Mouse (Mus musculus): Measurements from ENCODE around the gene Foxp1. TPM values are rescaled to one million over a fixed set of nuclear protein-coding genes. Genes with fewer than 3 reads are reported as not detected.

Gene Foxp1
- polyA plus RNA-seq, 1 experiment from 2014 or later: 103 TPM

DNA sequence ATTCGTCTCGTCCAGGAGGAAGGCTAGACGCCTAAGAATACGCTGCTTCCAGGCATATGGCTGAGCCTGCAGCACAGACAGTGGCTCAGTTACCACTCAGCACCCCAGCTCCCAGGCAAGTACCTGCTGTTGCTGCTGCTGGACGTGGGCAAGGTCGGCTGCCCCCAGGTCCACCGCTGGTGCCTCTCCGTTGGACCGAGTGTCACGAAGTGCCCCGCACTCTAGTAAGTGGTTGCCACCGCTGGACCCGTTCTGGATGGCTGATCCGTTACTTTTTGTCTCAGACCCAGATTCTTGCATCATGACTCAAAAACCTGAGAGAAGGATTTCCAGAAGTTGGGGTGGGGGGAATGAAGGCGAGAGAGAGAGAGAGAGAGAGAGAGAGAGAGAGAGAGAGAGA lies 359.8 kb downstream of the Foxp1 start:
- Histone ChIP-seq H3K4me2 (replicated peaks) (no peak overlapping the region), H3K36me3 (no peaks in the 10 kb centered on the region), H3K9me3 (no peaks in the 10 kb centered on the region), H3K4me3 (replicated peaks) (no peak overlapping the region), H3K27ac (no peak overlapping the region), H3K27me3 (replicated peaks) (no peaks in the 10 kb centered on the region), H3K9ac (no peak overlapping the region), H3K4me1 (replicated peaks) (peaks cover 4% of the 10 kb centered on the region; the same call in 1 of the 2 replicates)
- WGBS: 90% methylated on average over 15 of the region's 15 CpGs
- ATAC-seq: no peak

DNA sequence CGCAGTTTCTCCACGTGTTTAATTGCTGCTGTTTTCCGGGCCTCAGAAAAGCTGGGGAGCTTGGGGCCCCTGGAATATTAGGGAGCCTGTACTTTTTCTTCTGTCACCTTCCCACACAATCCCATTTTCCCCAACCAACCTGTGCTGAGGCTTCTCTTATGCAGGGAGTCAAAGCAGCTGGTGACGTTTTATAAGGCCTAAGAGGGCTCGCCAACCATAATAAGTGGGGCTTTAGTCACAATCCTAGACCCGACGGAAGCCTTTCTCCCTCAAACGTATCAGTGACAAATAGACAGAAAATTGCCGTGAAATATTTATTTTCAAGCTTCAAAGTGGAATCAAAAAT lies 362.2 kb downstream of the Foxp1 start:
- H3K9ac ChIP-seq: no peak overlapping the region
- no peaks in the 10 kb centered on the region for H3K36me3 ChIP-seq
- no peak for ATAC-seq
- no peak overlapping the region for H3K4me3 ChIP-seq (replicated peaks)
- H3K27ac ChIP-seq: no peak overlapping the region
- H3K4me2 ChIP-seq (replicated peaks): 0 out of 2 replicates have a peak overlapping the region, but pooled peaks have one; percentile 7
- no peaks in the 10 kb centered on the region for H3K9me3 ChIP-seq
- H3K4me1 ChIP-seq (replicated peaks): no peaks in the 10 kb centered on the region
- H3K27me3 ChIP-seq (replicated peaks): no peaks in the 10 kb centered on the region
- WGBS: 51% methylated on average over 9 of the region's 9 CpGs

DNA sequence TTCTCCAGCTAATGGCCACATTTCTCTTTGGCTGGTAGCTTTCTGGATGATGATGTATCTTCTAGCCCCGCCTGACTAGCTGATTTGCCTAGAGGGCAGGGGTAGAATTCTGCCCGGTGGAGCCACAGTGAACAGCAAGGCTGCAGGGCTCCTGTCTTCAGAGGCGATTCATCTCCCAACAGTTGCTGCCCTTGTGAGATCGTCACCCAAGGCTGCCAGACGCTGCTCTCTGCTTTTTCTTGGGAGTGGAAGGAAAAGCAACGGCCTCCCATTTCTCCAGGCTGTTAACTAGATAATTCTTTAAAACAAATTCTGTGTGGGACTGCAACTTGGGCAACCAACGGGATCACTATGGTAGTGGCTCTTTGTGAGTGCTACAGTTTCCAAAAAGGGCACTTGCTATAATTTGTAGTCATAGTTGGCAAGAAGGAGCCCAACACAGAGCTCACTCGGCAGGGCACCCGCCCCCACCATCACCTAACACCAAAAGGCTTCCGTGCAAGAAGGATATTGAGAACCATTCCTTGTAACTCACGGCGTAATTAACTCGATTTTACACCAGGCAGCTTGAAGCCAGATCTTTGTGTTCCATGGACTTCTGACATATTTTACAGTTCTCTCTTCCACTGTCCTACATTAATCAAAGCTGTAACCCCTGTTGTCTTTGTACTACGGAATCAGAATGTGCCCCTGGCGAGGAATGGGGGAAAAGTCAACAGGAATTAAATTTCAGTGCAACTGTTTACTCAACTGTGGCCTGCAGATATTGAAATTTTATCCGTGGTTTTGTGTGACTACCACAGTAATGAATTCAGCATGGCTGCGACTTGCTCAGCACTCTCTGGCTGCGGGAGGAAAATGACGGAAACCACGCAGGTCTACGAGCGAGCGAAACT lies 362.8 kb downstream of the Foxp1 start:
- no peak overlapping the region for H3K9ac ChIP-seq
- no peaks in the 10 kb centered on the region for H3K9me3 ChIP-seq
- 47% methylated on average over 23 of the region's 23 CpGs for WGBS
- no peak for ATAC-seq
- H3K27me3 ChIP-seq (replicated peaks): no peaks in the 10 kb centered on the region
- no peaks in the 10 kb centered on the region for H3K36me3 ChIP-seq
- H3K4me2 ChIP-seq (replicated peaks): 0 out of 2 replicates have a peak overlapping the region, but pooled peaks have one; percentile 7
- H3K4me3 ChIP-seq (replicated peaks): no peak overlapping the region
- H3K27ac ChIP-seq: no peak overlapping the region
- H3K4me1 ChIP-seq (replicated peaks): no peaks in the 10 kb centered on the region

DNA sequence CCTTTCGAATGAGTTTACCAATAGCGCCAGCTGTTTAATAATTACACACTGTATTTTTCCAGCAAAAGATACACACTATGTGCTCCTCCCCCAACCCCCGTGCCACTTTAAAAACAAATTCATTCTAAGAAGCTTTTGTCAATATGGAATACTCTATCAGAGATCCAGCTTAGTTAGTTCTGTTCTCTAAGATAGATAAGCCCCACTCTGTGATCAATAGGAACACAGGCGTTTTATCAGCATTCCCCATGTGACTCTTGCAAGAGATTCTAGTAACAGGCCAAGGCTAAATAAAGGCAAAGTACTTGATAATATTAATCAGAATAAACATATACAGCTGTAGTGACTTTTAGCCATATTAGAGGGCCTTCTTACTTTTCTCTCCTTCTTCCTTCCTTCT lies 368.8 kb downstream of the Foxp1 start:
- Histone ChIP-seq H3K27ac (no peak overlapping the region), H3K4me2 (replicated peaks) (no peak overlapping the region), H3K27me3 (replicated peaks) (no peaks in the 10 kb centered on the region), H3K9me3 (no peaks in the 10 kb centered on the region), H3K4me1 (replicated peaks) (no peaks in the 10 kb centered on the region), H3K4me3 (replicated peaks) (no peak overlapping the region), H3K9ac (no peak overlapping the region), H3K36me3 (no peaks in the 10 kb centered on the region)
- WGBS: 67% methylated on average over 4 of the region's 4 CpGs
- no peak for ATAC-seq

DNA sequence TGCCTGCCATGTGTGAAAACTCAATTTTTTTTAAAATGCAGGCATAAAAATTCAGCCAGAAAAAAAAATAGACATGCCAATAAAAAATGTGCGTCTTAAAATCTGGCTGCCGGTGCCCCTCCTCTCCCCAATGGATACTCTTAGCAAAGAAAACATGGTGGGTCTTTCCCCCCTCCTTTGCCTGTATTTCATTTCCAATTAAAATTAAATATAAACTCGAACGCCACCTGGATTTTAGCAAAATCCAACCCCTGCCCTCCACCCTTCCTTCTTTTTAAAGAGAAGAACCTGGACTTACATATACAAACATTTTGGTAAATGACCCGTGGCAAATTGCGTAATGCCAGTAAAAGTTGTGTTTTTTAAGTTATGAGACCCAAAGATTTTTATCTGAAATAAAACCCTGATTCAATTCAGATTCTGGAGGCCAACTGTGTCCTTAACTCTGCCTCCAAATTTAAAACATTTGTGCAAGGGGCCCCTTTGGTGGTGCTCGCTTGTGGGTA lies 376.1 kb downstream of the Foxp1 start:
- H3K4me1 ChIP-seq (replicated peaks): peaks cover 7% of the 10 kb centered on the region
- no peaks in the 10 kb centered on the region for H3K9me3 ChIP-seq
- H3K9ac ChIP-seq: no peak overlapping the region
- no peak for ATAC-seq
- 82% methylated on average over 7 of the region's 7 CpGs for WGBS
- no peaks in the 10 kb centered on the region for H3K27me3 ChIP-seq (replicated peaks)
- H3K4me3 ChIP-seq (replicated peaks): no peak overlapping the region
- H3K27ac ChIP-seq: no peak overlapping the region
- H3K36me3 ChIP-seq: no peaks in the 10 kb centered on the region
- H3K4me2 ChIP-seq (replicated peaks): no peak overlapping the region

DNA sequence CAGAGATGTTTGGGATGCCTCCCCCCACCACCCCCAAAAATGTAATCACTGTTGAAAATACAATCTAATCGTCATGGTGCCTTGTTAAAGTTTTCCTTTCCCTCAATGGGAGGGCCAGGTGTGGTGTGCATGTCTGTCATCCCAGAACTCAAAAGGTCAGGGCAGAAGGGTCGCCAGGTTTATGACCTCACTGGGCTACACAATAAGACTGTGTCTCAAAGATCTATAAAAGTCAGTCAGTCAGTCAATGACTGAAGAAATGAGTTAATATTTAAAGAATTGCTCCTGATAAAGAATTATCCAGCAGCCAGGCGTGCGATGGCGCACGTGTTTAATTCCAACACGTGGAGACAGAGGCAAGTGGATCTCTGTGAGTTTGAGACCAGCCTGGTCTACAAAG lies 377.5 kb downstream of the Foxp1 start:
- H3K27ac ChIP-seq: no peak overlapping the region
- no peaks in the 10 kb centered on the region for H3K27me3 ChIP-seq (replicated peaks)
- WGBS: 55% methylated on average over 7 of the region's 7 CpGs
- no peaks in the 10 kb centered on the region for H3K9me3 ChIP-seq
- peaks cover 7% of the 10 kb centered on the region for H3K4me1 ChIP-seq (replicated peaks)
- no peak overlapping the region for H3K9ac ChIP-seq
- H3K4me3 ChIP-seq (replicated peaks): no peak overlapping the region
- H3K4me2 ChIP-seq (replicated peaks): no peak overlapping the region
- ATAC-seq: peak; percentile 78; the same call in 1 of the 2 replicates
- no peaks in the 10 kb centered on the region for H3K36me3 ChIP-seq

DNA sequence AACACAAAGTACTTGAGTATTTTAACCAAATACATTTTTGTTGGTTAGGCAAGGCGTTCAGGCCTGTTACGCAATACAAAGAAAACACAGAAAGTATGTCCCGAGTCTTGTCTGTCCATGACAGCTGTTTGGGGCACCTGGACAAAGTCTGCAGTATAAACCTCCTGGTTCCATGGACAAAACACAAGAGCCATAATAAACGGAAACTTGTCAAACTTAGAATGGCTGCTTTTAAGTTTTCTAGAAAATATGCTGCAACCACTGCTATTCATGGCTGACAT lies 378.8 kb downstream of the Foxp1 start:
- ATAC-seq: peak; percentile 42
- peak overlapping the region; percentile 10; the same call in 1 of the 2 replicates for H3K27ac ChIP-seq

DNA sequence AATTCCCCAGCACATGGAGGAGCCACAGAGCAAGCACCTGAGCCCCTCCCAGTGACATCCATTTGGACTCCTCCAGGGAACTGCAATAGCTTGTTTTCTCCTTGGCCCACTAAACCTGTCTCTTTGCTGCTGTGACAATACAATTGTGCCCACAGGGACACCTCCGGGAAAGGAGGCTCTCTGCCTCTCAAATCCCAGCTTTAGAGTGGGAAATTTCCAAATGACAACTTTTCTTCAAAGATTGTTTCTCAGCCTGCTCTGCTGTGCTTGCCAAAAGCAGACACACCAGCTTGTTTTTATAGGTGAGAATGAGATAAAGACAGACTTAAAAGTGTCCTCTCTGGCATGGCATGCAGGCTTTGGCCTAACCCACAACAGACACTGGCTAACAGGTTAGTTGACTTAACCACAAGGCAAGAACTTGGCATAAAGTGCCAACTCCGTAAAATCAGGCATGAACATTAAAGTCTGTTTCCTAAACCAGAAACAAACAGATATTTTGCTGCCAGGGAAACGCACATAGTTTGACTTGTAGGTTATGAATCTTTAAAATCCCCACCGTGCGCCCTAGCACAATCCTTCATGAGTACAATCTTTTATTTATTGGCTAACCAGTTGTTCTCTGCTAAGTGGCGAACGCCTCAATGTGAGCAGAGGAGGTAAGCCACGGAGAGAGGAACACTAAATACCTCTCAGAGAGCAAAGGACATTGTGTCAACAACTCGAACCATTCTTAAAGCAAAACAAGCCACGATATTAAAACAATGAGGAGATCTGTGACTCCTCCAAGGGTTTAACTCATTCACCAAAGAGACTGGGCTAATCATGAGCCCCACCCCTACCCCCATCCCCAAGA lies 379.4 kb downstream of the Foxp1 start:
- Histone ChIP-seq H3K27ac (peak overlapping the region; percentile 10; the same call in 1 of the 2 replicates), H3K4me2 (replicated peaks) (no peak overlapping the region), H3K9me3 (no peaks in the 10 kb centered on the region), H3K4me3 (replicated peaks) (no peak overlapping the region), H3K9ac (no peak overlapping the region), H3K36me3 (no peaks in the 10 kb centered on the region), H3K27me3 (replicated peaks) (no peaks in the 10 kb centered on the region), H3K4me1 (replicated peaks) (peaks cover 7% of the 10 kb centered on the region)
- ATAC-seq: peak; percentile 15; the same call in 1 of the 2 replicates
- 44% methylated on average over 10 of the region's 10 CpGs for WGBS

More for the DNA sequence above, 378.8 kb downstream of the Foxp1 start:
- Histone ChIP-seq H3K9ac (no peak overlapping the region), H3K4me1 (replicated peaks) (peaks cover 7% of the 10 kb centered on the region), H3K36me3 (no peaks in the 10 kb centered on the region), H3K27me3 (replicated peaks) (no peaks in the 10 kb centered on the region), H3K4me3 (replicated peaks) (no peak overlapping the region), H3K4me2 (replicated peaks) (no peak overlapping the region), H3K9me3 (no peaks in the 10 kb centered on the region)
- 27% methylated on average over 4 of the region's 4 CpGs for WGBS

DNA sequence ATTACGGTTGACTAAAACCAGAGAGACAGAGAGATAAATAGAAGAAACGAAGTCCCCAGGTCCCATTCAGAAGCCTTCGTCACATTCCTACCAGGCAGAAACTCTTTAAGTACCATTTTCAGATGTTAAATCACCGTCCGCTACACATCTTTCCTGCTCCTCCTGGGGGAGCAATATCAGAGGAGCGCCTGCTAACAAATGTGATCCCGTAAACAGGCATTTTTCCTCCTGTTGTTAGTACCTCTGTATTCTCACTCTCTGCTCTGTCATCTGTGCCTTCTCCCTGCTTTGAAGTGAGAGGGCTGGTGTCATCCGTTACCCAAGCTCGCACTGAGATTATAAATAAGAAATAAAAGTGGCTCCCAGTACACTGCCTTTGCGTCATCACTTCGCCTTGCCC lies 384.5 kb downstream of the Foxp1 start:
- Histone ChIP-seq H3K4me1 (replicated peaks) (peaks cover 12% of the 10 kb centered on the region), H3K27ac (no peak overlapping the region), H3K9me3 (no peaks in the 10 kb centered on the region), H3K36me3 (no peaks in the 10 kb centered on the region), H3K9ac (no peak overlapping the region), H3K27me3 (replicated peaks) (no peaks in the 10 kb centered on the region), H3K4me3 (replicated peaks) (no peak overlapping the region), H3K4me2 (replicated peaks) (no peak overlapping the region)
- WGBS: 56% methylated on average over 11 of the region's 11 CpGs
- ATAC-seq: no peak

DNA sequence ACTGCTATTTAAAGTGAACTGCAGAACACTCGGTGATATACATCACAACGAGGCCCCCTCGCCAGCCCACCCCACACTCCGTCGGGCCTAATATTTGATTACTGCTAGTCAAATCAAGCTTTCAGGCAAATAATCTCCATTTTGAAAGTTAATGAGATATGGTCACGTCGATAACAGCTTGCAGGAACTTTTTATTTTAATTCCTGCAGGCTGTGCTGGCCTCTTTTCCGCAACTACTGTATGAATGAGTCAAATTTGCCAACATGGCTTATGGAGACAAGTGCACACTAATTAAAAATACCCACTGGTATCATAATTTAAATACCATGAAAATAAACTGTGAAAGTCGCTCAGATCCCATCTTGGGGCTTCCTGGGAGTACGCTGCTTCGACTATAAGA lies 385.4 kb downstream of the Foxp1 start:
- H3K4me2 ChIP-seq (replicated peaks): no peak overlapping the region
- H3K4me1 ChIP-seq (replicated peaks): peaks cover 7% of the 10 kb centered on the region; the same call in 1 of the 2 replicates
- no peaks in the 10 kb centered on the region for H3K9me3 ChIP-seq
- no peak overlapping the region for H3K4me3 ChIP-seq (replicated peaks)
- no peak for ATAC-seq
- H3K27me3 ChIP-seq (replicated peaks): no peaks in the 10 kb centered on the region
- 56% methylated on average over 11 of the region's 11 CpGs for WGBS
- no peak overlapping the region for H3K9ac ChIP-seq
- no peak overlapping the region for H3K27ac ChIP-seq
- H3K36me3 ChIP-seq: no peaks in the 10 kb centered on the region

DNA sequence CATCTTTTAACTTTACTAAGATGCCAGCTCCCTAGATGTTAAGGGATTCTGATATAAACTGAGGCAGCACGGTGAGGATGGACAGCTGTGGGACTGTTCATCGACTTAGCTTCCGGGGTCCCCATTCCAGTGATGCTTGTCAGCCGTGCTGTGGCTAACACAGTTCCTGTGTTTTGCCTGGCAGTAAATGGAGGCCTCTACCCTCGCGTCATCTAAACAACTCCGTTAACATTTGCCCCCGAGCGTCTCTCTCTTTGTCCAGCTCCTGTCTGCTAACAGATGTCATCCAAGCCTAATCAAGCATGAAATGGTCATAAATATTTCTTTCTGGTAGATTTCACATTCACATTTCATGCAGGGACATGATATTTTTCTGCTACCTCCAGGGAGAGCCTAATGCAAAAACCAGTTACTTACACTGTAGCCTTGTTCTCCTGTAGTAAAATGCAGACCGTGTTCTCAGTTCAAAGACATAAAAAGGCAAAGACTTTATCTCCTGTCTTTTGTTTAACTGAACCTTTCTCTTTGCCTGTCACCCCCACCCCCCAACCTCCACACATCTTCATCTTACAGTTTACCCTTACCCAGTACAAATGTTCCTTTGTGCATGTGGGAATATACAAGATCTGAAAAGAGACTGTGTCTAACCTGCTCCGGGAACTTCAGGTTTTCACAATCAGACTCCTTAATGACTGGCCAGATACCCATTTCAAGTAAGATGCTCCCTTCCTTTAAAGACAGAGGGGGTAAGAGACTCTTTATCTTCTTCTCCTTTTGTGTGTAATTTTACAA lies 386.4 kb downstream of the Foxp1 start:
- Histone ChIP-seq H3K27ac (no peak overlapping the region), H3K9ac (no peak overlapping the region; the same call in 1 of the 2 replicates), H3K27me3 (replicated peaks) (no peaks in the 10 kb centered on the region), H3K9me3 (no peaks in the 10 kb centered on the region), H3K36me3 (no peaks in the 10 kb centered on the region), H3K4me2 (replicated peaks) (no peak overlapping the region), H3K4me3 (replicated peaks) (no peak overlapping the region), H3K4me1 (replicated peaks) (peaks cover 12% of the 10 kb centered on the region; the same call in 1 of the 2 replicates)
- WGBS: 35% methylated on average over 11 of the region's 11 CpGs
- no peak for ATAC-seq

DNA sequence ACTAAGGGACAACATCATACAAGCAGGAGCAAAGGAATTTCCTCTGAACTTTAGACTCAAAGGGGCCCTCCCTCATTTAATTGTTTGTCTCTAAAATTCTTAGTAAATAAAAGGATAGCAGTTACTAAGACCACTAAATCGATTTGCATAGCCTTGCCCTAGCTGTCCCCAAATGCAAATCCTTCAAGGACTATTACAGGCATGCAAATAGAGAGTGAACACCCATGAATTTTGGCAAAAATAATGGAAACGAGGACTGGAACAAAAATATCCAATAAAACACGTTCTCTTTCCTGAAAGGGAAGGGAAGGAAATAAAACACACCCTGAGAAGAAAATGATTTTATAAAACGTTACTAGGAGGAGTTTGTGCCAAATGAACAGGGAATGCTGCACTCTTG lies 390.7 kb downstream of the Foxp1 start:
- no peak overlapping the region for H3K27ac ChIP-seq
- no peak for ATAC-seq
- H3K27me3 ChIP-seq (replicated peaks): no peaks in the 10 kb centered on the region
- no peak overlapping the region for H3K4me3 ChIP-seq (replicated peaks)
- H3K36me3 ChIP-seq: no peaks in the 10 kb centered on the region
- H3K9me3 ChIP-seq: no peaks in the 10 kb centered on the region
- WGBS: 51% methylated on average over 4 of the region's 4 CpGs
- H3K9ac ChIP-seq: no peak overlapping the region
- H3K4me1 ChIP-seq (replicated peaks): peaks cover 16% of the 10 kb centered on the region; the same call in 1 of the 2 replicates
- H3K4me2 ChIP-seq (replicated peaks): no peak overlapping the region

Data from intestine, embryonic 15.5 days (tissue).